Mouse (Mus musculus) E14TG2a.4 (cell line): ENCODE results near the gene Dmrta2.

ENCODE experiments used
- CTCF ChIP-seq: conservative IDR thresholded peaks from 2 replicates; pipeline ENCODE4 v1.5.1; 2014; ENCODE audit warnings: low read length
- NANOG ChIP-seq: IDR thresholded peaks from 2 replicates; pipeline ENCODE4 v1.6.1; 2014; ENCODE audit warnings: borderline replicate concordance, low read length, mixed read lengths
- POU5F1 ChIP-seq: IDR thresholded peaks from 2 replicates; pipeline ENCODE4 v1.6.1; 2014; ENCODE audit warnings: low read length, borderline replicate concordance

GRCm38 (mm10) chr4:110006044-110006443 is 28.2 kb downstream of the Dmrta2 start:
- no peak for TF ChIP-seq CTCF
- no peak for TF ChIP-seq NANOG
- no peak for TF ChIP-seq POU5F1
